Mouse (Mus musculus) skeletal muscle tissue, adult 2 months (tissue): ENCODE results near the gene Efcab6.
A peak's percentile ranks its signal among the peaks of the same experiment; 100 is the strongest.

Experiments used
- DNase-seq: peaks from one replicate; pipeline ENCODE4 v3.0.0-alpha.2; 2012; ENCODE audit warnings: low read depth, low spot score

The Efcab6 gene

GRCm38 (mm10) chr15:83977108-83977507 is 88.1 kb downstream of the Efcab6 start:
- no peak for DNase-seq

GRCm38 (mm10) chr15:83972206-83972605 is 93.0 kb downstream of the Efcab6 start:
- DNase-seq, result no peak

DNA sequence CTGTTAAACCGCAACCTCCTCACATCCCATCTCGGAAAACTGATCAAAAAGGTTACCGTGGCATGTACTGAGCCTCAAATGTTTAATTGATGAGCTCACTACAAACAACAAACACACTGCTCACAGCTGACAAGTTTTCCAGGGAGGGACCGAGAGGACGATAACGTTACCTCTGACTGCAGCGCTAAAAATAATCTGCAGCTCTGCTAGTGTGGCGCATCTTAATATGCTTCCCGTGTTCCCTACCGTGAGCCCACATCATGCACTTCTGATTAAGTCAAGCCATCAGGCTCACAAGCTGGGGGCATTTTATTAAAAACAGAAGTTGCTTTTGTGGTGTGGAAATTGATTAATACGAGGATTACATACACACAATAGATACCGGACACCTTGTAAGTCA is 97.4 kb downstream of the Efcab6 start:
- peak; percentile 64 for DNase-seq

- DNase-seq, result no peak
Observed at GRCm38 (mm10) chr15:83965126-83965525, 100.1 kb downstream of the Efcab6 start.

- no peak for DNase-seq
Observed at GRCm38 (mm10) chr15:83958376-83958775, 106.8 kb downstream of the Efcab6 start.

- no peak for DNase-seq
Observed at GRCm38 (mm10) chr15:83956996-83957395, 108.2 kb downstream of the Efcab6 start.

DNA sequence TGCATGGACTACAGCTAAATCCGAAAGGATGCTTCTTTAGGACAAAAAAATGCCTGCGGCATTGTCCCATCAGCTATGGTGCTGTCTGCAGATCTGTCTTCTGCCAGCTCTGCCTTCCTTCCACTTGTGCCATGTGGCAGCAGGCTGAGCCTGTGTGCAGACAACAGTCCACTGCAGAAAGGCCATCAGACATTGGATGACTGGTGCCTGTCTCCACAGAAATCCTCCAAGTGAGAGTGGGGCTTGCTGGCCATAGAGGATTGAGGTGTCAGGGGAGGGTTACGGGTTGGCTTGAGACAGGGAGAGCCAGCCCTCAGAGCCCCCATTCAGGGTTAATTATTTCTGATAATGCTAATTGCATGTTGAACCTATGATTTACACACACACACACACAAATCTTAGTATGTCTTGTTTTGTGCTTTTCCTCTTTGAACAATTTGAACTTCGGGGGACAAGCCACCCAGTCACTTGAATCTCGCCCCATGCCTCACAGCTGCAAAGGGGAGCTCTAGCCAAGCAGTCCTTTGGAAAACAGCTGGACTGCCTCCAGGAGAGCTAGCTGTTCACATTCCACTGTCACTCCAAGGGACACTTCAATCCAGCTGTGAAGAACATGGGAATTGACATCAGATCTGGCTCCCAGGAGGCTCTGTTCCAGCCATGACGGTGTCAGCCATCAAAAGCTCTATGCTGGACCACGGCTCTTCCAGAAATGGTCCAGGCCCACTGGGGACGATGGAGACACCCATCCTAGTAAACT is 109.1 kb downstream of the Efcab6 start:
- peak; percentile 51 for DNase-seq

GRCm38 (mm10) chr15:83949729-83950491 is 115.3 kb downstream of the Efcab6 start:
- DNase-seq, result no peak

DNA sequence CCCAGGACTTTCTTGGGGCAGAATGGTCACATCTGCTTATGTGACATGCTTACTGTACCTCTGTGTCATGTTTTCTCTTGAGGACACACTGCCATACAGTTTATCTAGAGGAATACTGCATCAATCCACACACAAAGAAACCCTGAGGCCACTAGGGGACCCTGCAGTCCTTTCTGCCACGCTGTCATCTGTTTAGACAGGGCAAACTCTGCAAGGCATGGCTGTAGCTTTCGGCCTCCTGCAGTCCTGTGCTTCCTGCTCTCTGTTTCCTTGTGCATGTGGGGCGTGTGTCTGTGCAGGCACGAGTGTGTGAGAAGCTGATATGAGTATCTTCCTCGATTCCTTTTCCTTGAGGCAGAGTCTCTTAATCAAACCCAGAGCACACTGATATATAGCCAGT is 125.5 kb downstream of the Efcab6 start:
- DNase-seq, result no peak

DNA sequence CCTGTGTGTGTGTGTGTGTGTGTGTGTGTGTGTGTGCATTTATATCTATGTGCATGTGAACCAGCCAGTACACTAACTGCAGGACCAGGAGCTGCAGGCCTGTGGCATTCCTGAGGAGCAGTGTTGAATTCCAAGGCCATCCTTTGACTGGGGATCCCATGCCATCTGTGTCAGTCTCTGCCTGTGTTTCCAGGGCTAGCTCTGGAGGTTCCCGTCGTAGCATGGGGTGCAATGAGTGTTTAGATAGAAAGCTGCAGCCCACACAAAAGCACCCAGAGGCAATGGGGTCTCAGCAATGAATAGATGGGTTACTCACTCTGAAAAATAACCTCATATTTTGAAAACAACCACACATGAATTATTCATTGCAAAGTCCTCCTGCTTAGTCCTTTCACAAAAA is 126.7 kb downstream of the Efcab6 start:
- DNase-seq, result no peak

GRCm38 (mm10) chr15:83936506-83936905 is 128.7 kb downstream of the Efcab6 start:
- no peak for DNase-seq

DNA sequence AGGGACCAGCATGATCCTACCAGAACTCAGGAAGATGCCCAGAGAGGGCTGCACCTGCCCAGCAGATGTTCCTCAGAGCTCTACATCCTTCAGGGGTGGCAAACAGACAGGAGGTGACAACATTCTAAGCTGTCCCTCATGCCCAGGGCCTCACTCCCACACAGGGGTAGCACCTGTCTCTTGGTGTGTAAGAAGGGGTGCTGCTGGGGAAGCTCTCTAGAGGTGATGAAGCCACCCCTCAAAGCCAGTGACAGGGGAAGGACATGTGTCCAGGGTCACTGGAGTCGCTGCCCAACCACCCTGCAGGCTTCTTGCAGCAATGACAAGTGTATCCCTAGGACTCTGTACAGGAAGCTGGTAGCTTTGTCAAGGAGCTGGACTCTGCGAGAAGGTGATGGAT is 130.4 kb downstream of the Efcab6 start:
- no peak for DNase-seq

DNA sequence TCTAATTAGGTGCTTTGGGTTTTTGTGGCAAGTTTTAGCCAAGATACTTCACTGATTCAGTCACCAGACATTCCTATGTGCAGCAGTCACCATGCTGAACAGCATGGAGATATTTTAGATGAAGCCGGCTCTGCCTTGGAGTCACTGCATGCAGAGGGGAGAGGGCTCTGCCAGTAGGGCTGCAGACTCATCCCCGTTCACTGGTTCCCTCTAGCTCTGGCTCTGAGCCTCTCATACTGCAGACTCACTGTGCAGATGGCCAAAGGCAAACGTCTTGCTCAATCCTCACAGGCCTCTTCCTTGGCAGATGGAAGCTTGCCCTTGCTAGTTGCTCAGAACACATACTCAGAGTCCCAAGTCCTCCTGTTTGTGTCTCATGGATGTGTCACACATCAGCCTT is 139.8 kb downstream of the Efcab6 start:
- no peak for DNase-seq

DNA sequence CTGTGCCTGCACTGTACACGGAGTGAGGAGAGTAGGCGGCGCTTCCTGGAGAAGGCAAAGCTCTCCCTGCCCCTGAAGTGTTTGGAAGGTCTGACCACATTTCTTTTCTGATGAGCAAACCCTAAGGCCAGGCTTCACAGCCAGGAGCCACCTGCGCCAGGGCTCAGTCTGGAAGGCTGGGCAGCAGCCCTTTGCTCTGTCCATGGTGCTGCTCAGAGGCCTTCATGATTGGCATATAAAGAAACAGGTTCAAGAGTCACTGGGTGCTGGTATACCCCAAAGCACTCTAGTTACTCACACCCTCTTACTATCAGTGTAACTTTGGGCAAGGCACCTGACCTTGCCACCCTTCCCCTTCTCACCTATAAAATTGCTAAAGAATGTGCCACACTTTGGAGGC is 140.5 kb downstream of the Efcab6 start:
- DNase-seq, result no peak

- no peak for DNase-seq
Observed at GRCm38 (mm10) chr15:83915376-83915775, 149.8 kb downstream of the Efcab6 start.

GRCm38 (mm10) chr15:83913028-83913714 is 152.0 kb downstream of the Efcab6 start:
- peak; percentile 6 for DNase-seq

GRCm38 (mm10) chr15:83906472-83906871 is 158.7 kb downstream of the Efcab6 start:
- no peak for DNase-seq

DNA sequence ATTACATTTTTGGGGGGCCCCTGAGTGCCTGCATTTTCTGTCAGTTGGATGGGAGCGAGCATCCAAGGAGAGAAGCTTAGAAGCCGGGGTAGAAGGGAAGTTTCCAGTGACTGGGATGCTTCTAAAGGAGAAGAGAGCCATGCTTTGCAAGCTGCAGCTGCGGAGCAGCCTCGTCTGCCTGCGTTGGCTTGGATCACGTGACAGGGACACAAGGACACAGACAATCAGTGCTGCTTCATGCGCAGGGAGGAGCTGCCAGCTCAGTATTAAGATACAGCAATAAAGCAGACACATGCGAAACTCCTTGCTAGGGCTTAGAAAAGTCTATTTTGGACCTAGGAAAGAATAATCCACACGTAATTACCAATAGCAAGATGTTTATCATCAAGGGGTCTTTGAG is 167.9 kb downstream of the Efcab6 start:
- no peak for DNase-seq

GRCm38 (mm10) chr15:83896011-83896410 is 169.2 kb downstream of the Efcab6 start:
- DNase-seq, result no peak

DNA sequence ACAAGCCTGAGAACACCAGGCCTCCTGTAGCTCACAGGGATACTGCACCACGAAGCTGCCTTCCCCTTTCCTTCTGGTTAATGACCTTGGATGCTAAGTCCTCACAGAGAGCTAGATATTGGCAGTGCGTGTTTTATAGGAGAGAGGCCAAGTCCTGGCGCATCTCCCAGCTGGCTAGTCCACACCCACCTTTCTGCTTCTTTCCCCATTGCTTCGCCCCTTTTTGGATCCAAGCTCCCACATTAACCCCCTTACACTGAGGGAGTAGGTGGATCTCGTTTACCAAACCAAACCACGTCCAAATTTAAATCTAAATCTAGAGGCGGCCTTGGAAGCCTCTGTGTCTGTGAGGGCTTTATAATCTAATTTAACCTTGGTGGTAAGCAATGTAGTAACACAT is 170.9 kb downstream of the Efcab6 start:
- DNase-seq, result peak; percentile 5

- DNase-seq, result no peak
Observed at GRCm38 (mm10) chr15:83892871-83893270, 172.3 kb downstream of the Efcab6 start.

DNA sequence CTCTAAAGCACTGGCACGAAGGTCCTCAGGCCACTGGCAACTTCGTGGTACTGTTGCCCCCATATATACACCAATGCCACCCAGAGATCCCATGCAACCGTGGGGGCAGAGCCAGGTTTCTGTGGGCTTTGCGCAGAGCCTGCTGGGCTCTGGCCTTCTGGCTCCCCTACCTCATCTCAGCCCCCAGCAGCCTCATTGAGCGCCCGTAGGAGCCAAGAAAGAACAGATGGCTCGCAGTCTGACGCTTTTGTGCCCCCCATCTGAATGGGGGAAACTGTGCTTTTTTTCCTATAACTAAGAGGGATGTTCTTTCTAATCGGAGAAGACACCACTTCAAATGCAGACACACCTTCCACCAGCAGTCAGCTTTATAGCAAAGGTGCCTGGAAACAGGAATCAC is 180.9 kb downstream of the Efcab6 start:
- DNase-seq, result no peak

DNA sequence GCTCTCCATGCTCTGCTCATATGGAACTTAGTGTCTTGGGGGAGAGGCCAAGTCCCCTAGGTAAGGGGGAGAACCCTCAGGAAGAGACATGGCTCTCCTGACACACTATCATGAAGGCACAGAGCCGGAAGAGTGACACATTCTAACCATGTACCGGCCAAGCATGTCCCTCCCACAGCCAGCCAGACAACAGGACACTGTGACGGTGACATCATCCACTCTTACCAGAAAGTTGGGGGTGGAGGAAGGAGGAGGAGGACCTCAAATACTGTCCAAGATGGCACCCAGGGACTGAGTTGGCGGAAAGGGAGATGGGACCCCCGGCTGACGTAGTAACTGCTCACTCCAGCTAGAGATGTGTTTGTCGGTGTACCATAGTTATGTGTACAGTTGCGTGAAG is 181.4 kb downstream of the Efcab6 start:
- no peak for DNase-seq
